Mouse (Mus musculus) liver, embryonic 13.5 days (tissue): ENCODE measurements at regions not wholly inside any gene's neighbourhood (a gene's known extent, or its start where the extent isn't known, plus 50 kb on each side); places are given as distances from the start of the nearest gene placed in this dataset.
"Not testable (repeated sequence)": the region's sequence is repeated elsewhere in the genome, so short reads cannot be mapped to it uniquely, and the experiment has no call there.

Source experiments
- ATAC-seq: fragments of 200-750 bp; cut with Nextera tagmentation; 2 replicates; pipeline ENCODE4 v1.8.0; 2017; ENCODE audit warnings: low read depth, mild to moderate bottlenecking, moderate number of reproducible peaks, moderate library complexity
- DNase-seq: peaks from one replicate; pipeline ENCODE4 v3.0.0; 2022
- H3K27ac ChIP-seq: fragments of 300-500 bp; sonication (generic); 2 replicates; pipeline ENCODE4 v1.5.1; 2015; ENCODE audit warnings: moderate library complexity, mild to moderate bottlenecking, inconsistent platforms
- H3K27me3 ChIP-seq: fragments of 300-500 bp; sonication (generic); 2 replicates; pipeline ENCODE4 v1.6.1; 2015; ENCODE audit warnings: mild to moderate bottlenecking, inconsistent platforms
- H3K36me3 ChIP-seq: fragments of 300-500 bp; sonication (generic); 2 replicates; pipeline ENCODE4 v1.6.1; 2015; ENCODE audit warnings: mild to moderate bottlenecking, inconsistent platforms
- H3K4me1 ChIP-seq: fragments of 300-500 bp; sonication (generic); replicated peaks from 2 replicates; pipeline ENCODE4 v1.6.1; 2015; ENCODE audit warnings: inconsistent platforms
- H3K4me2 ChIP-seq: fragments of 300-500 bp; sonication (generic); 2 replicates; pipeline ENCODE4 v1.6.1; 2015; ENCODE audit warnings: inconsistent platforms, mild to moderate bottlenecking, moderate library complexity
- H3K4me3 ChIP-seq: fragments of 300-500 bp; sonication (generic); replicated peaks from 2 replicates; pipeline ENCODE4 v1.5.1; 2015; ENCODE audit warnings: mild to moderate bottlenecking, inconsistent platforms
- H3K9ac ChIP-seq: fragments of 300-500 bp; sonication (generic); 2 replicates; pipeline ENCODE4 v1.6.1; 2015; ENCODE audit warnings: mild to moderate bottlenecking, inconsistent platforms
- H3K9me3 ChIP-seq: fragments of 300-500 bp; sonication (generic); replicated peaks from 2 replicates; pipeline ENCODE4 v1.6.1; 2016; ENCODE audit warnings: inconsistent platforms
- WGBS: fragments of 180-500 bp; shearing (Covaris S2); methylation state at CpG from one replicate; pipeline ENCODE4 v1.1.7; 2015; ENCODE audit not compliant: insufficient replicate concordance; 5-methylcytosine and 5-hydroxymethylcytosine counted together

- no CpG with 5 or more reads among the region's 3 CpGs for WGBS
- H3K36me3 ChIP-seq, H3K27me3 ChIP-seq, H3K4me2 ChIP-seq, H3K4me3 ChIP-seq, H3K9me3 ChIP-seq, H3K9ac ChIP-seq, DNase-seq, H3K4me1 ChIP-seq, H3K27ac ChIP-seq: not testable (repeated sequence)
- ATAC-seq: peak; percentile 77
These were observed 312.2 kb upstream of the Vmn1r3 start for GRCm38 (mm10) chr4:3497392-3497791.

GRCm38 (mm10) chr4:3495987-3496386, 310.8 kb upstream of the Vmn1r3 start:
- not testable (repeated sequence) for DNase-seq, H3K27me3 ChIP-seq, H3K4me1 ChIP-seq, H3K9ac ChIP-seq, H3K9me3 ChIP-seq, H3K27ac ChIP-seq, H3K4me3 ChIP-seq, H3K36me3 ChIP-seq, H3K4me2 ChIP-seq
- peak; percentile 33; the same call in 1 of the 2 replicates for ATAC-seq
- 6% methylated on average over 1 of the region's 1 CpGs for WGBS

- not testable (repeated sequence) for H3K36me3 ChIP-seq, DNase-seq, H3K4me1 ChIP-seq, H3K4me3 ChIP-seq, H3K27ac ChIP-seq, H3K9ac ChIP-seq, H3K9me3 ChIP-seq, H3K27me3 ChIP-seq, H3K4me2 ChIP-seq
- WGBS: no CpG with 5 or more reads among the region's 5 CpGs
- 0 out of 2 replicates have a peak, but pooled peaks have one; percentile 21 for ATAC-seq
These were observed 309.0 kb upstream of the Vmn1r3 start for GRCm38 (mm10) chr4:3494123-3494681.

- H3K9ac ChIP-seq, H3K27me3 ChIP-seq, DNase-seq, ATAC-seq, H3K9me3 ChIP-seq, H3K27ac ChIP-seq, H3K4me2 ChIP-seq, H3K4me1 ChIP-seq, H3K4me3 ChIP-seq, H3K36me3 ChIP-seq: not testable (repeated sequence)
- no CpG with 5 or more reads among the region's 5 CpGs for WGBS
These were observed 305.7 kb upstream of the Vmn1r3 start for GRCm38 (mm10) chr4:3490901-3491300.

- H3K4me3 ChIP-seq: no peak overlapping the region
- no peaks in the 10 kb centered on the region for H3K4me1 ChIP-seq
- ATAC-seq (no peak), DNase-seq (no peak)
- 75% methylated on average over 2 of the region's 2 CpGs for WGBS
- no peaks in the 10 kb centered on the region for H3K9me3 ChIP-seq
- no peak overlapping the region for H3K4me2 ChIP-seq
- no peaks in the 10 kb centered on the region for H3K27me3 ChIP-seq
- H3K27ac ChIP-seq: no peak overlapping the region
- H3K36me3 ChIP-seq: no peaks in the 10 kb centered on the region
- no peak overlapping the region for H3K9ac ChIP-seq
These were observed 296.9 kb upstream of the Vmn1r3 start for GRCm38 (mm10) chr4:3482092-3482491.

- Histone ChIP-seq H3K4me3 (no peak overlapping the region), H3K9me3 (peaks cover 8% of the 10 kb centered on the region; the same call in 1 of the 2 replicates), H3K9ac (no peak overlapping the region), H3K4me2 (no peak overlapping the region), H3K36me3 (no peaks in the 10 kb centered on the region), H3K27ac (no peak overlapping the region), H3K4me1 (no peaks in the 10 kb centered on the region), H3K27me3 (no peaks in the 10 kb centered on the region)
- 79% methylated on average over 12 of the region's 12 CpGs for WGBS
- ATAC-seq (no peak), DNase-seq (no peak)
These were observed 271.6 kb upstream of the Vmn1r3 start for GRCm38 (mm10) chr4:3456773-3457172.

- not testable (repeated sequence) for H3K27ac ChIP-seq, H3K4me3 ChIP-seq, H3K9me3 ChIP-seq, H3K4me2 ChIP-seq, DNase-seq, H3K9ac ChIP-seq, ATAC-seq, H3K27me3 ChIP-seq, H3K4me1 ChIP-seq, H3K36me3 ChIP-seq
- WGBS: 56% methylated on average over 2 of the region's 2 CpGs
These were observed 252.2 kb upstream of the Vmn1r3 start for GRCm38 (mm10) chr4:3437380-3437779.

- Histone ChIP-seq H3K27me3 (no peaks in the 10 kb centered on the region), H3K36me3 (no peaks in the 10 kb centered on the region), H3K27ac (no peak overlapping the region), H3K4me3 (no peak overlapping the region), H3K4me2 (no peak overlapping the region), H3K4me1 (no peaks in the 10 kb centered on the region), H3K9me3 (no peaks in the 10 kb centered on the region), H3K9ac (no peak overlapping the region)
- no peak for DNase-seq
- ATAC-seq: no peak
- WGBS: 37% methylated on average over 3 of the region's 3 CpGs
These were observed 242.8 kb upstream of the Vmn1r3 start for GRCm38 (mm10) chr4:3427968-3428367.

GRCm38 (mm10) chr4:3419920-3420499, 234.9 kb upstream of the Vmn1r3 start:
- no peak overlapping the region for H3K4me2 ChIP-seq
- ATAC-seq (no peak), DNase-seq (peak; percentile 19)
- no peak overlapping the region for H3K27ac ChIP-seq
- H3K4me3 ChIP-seq: no peak overlapping the region
- no peaks in the 10 kb centered on the region for H3K4me1 ChIP-seq
- no peaks in the 10 kb centered on the region for H3K36me3 ChIP-seq
- H3K9ac ChIP-seq: no peak overlapping the region
- H3K9me3 ChIP-seq: no peaks in the 10 kb centered on the region
- no peaks in the 10 kb centered on the region for H3K27me3 ChIP-seq
- WGBS: 22% methylated on average over 3 of the region's 3 CpGs

GRCm38 (mm10) chr4:3416670-3417069, 231.5 kb upstream of the Vmn1r3 start:
- Histone ChIP-seq H3K9ac (no peak overlapping the region), H3K4me1 (peaks cover 5% of the 10 kb centered on the region; the same call in 1 of the 2 replicates), H3K9me3 (no peaks in the 10 kb centered on the region), H3K27ac (no peak overlapping the region), H3K36me3 (no peaks in the 10 kb centered on the region), H3K27me3 (no peaks in the 10 kb centered on the region), H3K4me3 (no peak overlapping the region), H3K4me2 (no peak overlapping the region)
- WGBS: 69% methylated on average over 5 of the region's 5 CpGs
- no peak for DNase-seq
- ATAC-seq: no peak

GRCm38 (mm10) chr4:3414442-3415022, 229.4 kb upstream of the Vmn1r3 start:
- H3K27ac ChIP-seq, DNase-seq, H3K4me2 ChIP-seq, H3K36me3 ChIP-seq, H3K27me3 ChIP-seq, ATAC-seq, H3K9ac ChIP-seq, H3K4me1 ChIP-seq, H3K4me3 ChIP-seq, H3K9me3 ChIP-seq: not testable (repeated sequence)
- WGBS: 59% methylated on average over 1 of the region's 1 CpGs
